Mouse (Mus musculus): ENCODE data around the gene Serpina11. TPM values are rescaled to one million over a fixed set of nuclear protein-coding genes. Genes with fewer than 3 reads are reported as not detected.
"Not testable (repeated sequence)": the region's sequence is repeated elsewhere in the genome, so short reads cannot be mapped to it uniquely, and the experiment has no call there.

Gene Serpina11
- polyA plus RNA-seq, 1 experiment from 2014 or later: not detected

DNA sequence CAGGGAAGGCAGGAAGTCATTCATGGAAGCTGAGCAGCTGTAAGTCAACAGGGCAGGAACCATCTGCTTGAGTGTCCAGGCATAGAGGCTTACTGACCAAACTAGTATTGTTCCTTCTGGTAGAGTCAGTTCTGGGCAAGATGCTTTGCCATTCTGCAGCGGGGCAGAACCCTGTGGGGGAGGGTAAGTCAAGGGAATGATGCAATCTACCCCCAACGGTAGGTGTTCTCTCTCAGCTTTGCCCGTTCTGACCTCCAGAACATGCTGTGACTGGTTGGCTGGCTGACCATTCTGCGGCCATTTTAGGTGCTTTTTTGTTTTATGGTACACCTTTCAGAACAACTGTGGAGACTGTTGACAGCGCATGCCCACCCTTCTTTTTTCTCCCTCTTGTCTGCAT lies 27.4 kb downstream of the Serpina11 start:
- ATAC-seq (ENCODE audit: insufficient number of reproducible peaks, insufficient read depth, low FRiP score, low read depth): no peak
- Histone ChIP-seq H3K27me3 (ENCODE audit: control insufficient read depth, insufficient read depth, low read length) (no peaks in the 10 kb centered on the region), H3K9ac (replicated peaks; ENCODE audit: low read depth, low read length) (no peak overlapping the region), H3K4me3 (ENCODE audit: low read depth, low read length) (no peak overlapping the region), H3K27ac (ENCODE audit: low read length) (no peak overlapping the region), H3K36me3 (ENCODE audit: control insufficient read depth, insufficient read depth, low read length) (no peaks in the 10 kb centered on the region), H3K9me3 (ENCODE audit: control insufficient read depth, low read depth, low read length) (no peaks in the 10 kb centered on the region), H3K4me2 (replicated peaks; ENCODE audit: low read depth, low read length) (no peak overlapping the region), H3K4me1 (ENCODE audit: control insufficient read depth, insufficient read depth, low read length) (no peaks in the 10 kb centered on the region)
- 78% methylated on average over 5 of the region's 5 CpGs for WGBS

- Histone ChIP-seq H3K27me3 (ENCODE audit: control insufficient read depth, insufficient read depth, low read length) (no peaks in the 10 kb centered on the region), H3K4me3 (ENCODE audit: low read depth, low read length) (no peak overlapping the region), H3K4me1 (ENCODE audit: control insufficient read depth, insufficient read depth, low read length) (no peaks in the 10 kb centered on the region), H3K27ac (ENCODE audit: low read length) (no peak overlapping the region), H3K9ac (replicated peaks; ENCODE audit: low read depth, low read length) (no peak overlapping the region), H3K4me2 (replicated peaks; ENCODE audit: low read depth, low read length) (no peak overlapping the region), H3K9me3 (ENCODE audit: control insufficient read depth, low read depth, low read length) (no peaks in the 10 kb centered on the region), H3K36me3 (ENCODE audit: control insufficient read depth, insufficient read depth, low read length) (no peaks in the 10 kb centered on the region)
- ATAC-seq (ENCODE audit: insufficient number of reproducible peaks, insufficient read depth, low FRiP score, low read depth): no peak
- 96% methylated on average over 1 of the region's 1 CpGs for WGBS
Observed at GRCm38 (mm10) chr12:103961716-103962115, 28.0 kb downstream of the Serpina11 start.

- Histone ChIP-seq H3K9ac (replicated peaks; ENCODE audit: low read depth, low read length) (no peak within 1 kb of the TSS), H3K27ac (ENCODE audit: low read length) (no peak within 1 kb of the TSS), H3K4me2 (replicated peaks; ENCODE audit: low read depth, low read length) (no peak within 1 kb of the TSS), H3K9me3 (ENCODE audit: control insufficient read depth, low read depth, low read length) (no peaks in the 10 kb centered on the region), H3K27me3 (ENCODE audit: control insufficient read depth, insufficient read depth, low read length) (no peaks in the 10 kb centered on the region), H3K4me1 (ENCODE audit: control insufficient read depth, insufficient read depth, low read length) (no peaks in the 10 kb centered on the region), H3K36me3 (ENCODE audit: control insufficient read depth, insufficient read depth, low read length) (no peaks in the 10 kb centered on the region), H3K4me3 (ENCODE audit: low read depth, low read length) (no peak within 1 kb of the TSS)
- 71% methylated on average over 3 of the region's 3 CpGs for WGBS
- ATAC-seq (ENCODE audit: insufficient number of reproducible peaks, insufficient read depth, low FRiP score, low read depth): no peak
Observed at GRCm38 (mm10) chr12:103958798-103959197, 31.0 kb downstream of the Serpina11 start, which contains the start of gene Serpina1e. Gene Serpina1e, minus strand, starts transcription at chr12:103958975.

GRCm38 (mm10) chr12:103956555-103956954 lies 33.2 kb downstream of the Serpina11 start:
- not testable (repeated sequence) for H3K27me3 ChIP-seq (ENCODE audit: control insufficient read depth, insufficient read depth, low read length); H3K9me3 ChIP-seq (ENCODE audit: control insufficient read depth, low read depth, low read length); H3K36me3 ChIP-seq (ENCODE audit: control insufficient read depth, insufficient read depth, low read length); H3K4me3 ChIP-seq (ENCODE audit: low read depth, low read length); H3K9ac ChIP-seq (replicated peaks; ENCODE audit: low read depth, low read length); H3K4me1 ChIP-seq (ENCODE audit: control insufficient read depth, insufficient read depth, low read length); H3K27ac ChIP-seq (ENCODE audit: low read length); ATAC-seq (ENCODE audit: insufficient number of reproducible peaks, insufficient read depth, low FRiP score, low read depth); H3K4me2 ChIP-seq (replicated peaks; ENCODE audit: low read depth, low read length)
- 69% methylated on average over 2 of the region's 2 CpGs for WGBS

DNA sequence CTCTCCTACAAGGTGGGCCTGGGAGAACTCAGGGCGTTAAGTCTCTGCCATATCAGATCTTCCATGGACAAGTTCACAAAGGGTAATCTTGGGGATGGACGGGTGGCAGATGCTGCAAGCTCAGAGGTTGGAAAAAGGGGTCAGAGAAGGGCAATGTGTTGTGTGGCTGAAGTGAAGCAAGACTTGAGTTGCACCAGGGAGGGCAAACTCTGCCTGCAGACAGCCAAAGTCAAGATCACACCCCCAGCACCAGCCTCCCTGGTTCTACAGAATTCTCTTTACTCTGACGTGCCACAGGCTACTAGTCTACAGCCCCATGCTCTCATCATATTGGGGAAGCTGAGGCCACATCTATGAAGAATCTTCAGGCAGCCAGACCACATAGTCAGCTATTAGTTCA lies 36.8 kb downstream of the Serpina11 start:
- H3K9ac ChIP-seq (replicated peaks; ENCODE audit: low read depth, low read length); H3K4me2 ChIP-seq (replicated peaks; ENCODE audit: low read depth, low read length); H3K4me1 ChIP-seq (ENCODE audit: control insufficient read depth, insufficient read depth, low read length); H3K27me3 ChIP-seq (ENCODE audit: control insufficient read depth, insufficient read depth, low read length); ATAC-seq (ENCODE audit: insufficient number of reproducible peaks, insufficient read depth, low FRiP score, low read depth); H3K36me3 ChIP-seq (ENCODE audit: control insufficient read depth, insufficient read depth, low read length); H3K27ac ChIP-seq (ENCODE audit: low read length); H3K4me3 ChIP-seq (ENCODE audit: low read depth, low read length); H3K9me3 ChIP-seq (ENCODE audit: control insufficient read depth, low read depth, low read length): not testable (repeated sequence)
- 75% methylated on average over 3 of the region's 3 CpGs for WGBS

DNA sequence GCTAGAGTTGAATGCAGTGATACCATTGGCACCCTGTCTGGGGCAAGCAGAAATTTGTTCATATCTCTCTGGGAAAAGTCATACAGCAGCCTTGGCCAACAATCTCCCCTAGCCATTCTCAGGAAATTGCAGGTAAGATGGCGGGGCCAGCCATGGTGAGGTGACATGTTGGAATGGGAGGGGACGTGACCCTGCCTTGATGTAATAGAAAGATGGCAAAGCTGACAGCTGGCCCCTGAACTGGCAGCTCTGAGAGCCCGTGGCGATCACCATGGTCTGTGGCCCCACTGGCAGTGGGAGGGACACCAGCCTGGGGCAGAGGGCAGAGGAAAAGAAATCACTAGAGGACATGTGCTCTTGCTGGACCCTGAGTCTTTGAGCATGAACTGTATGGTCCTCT lies 43.5 kb downstream of the Serpina11 start:
- H3K36me3 ChIP-seq (ENCODE audit: control insufficient read depth, insufficient read depth, low read length): no peaks in the 10 kb centered on the region
- no peak for ATAC-seq (ENCODE audit: insufficient number of reproducible peaks, insufficient read depth, low FRiP score, low read depth)
- no peak overlapping the region for H3K4me2 ChIP-seq (replicated peaks; ENCODE audit: low read depth, low read length)
- H3K4me3 ChIP-seq (ENCODE audit: low read depth, low read length): no peak overlapping the region
- H3K4me1 ChIP-seq (ENCODE audit: control insufficient read depth, insufficient read depth, low read length): no peaks in the 10 kb centered on the region
- no peaks in the 10 kb centered on the region for H3K9me3 ChIP-seq (ENCODE audit: control insufficient read depth, low read depth, low read length)
- H3K9ac ChIP-seq (replicated peaks; ENCODE audit: low read depth, low read length): no peak overlapping the region
- H3K27me3 ChIP-seq (ENCODE audit: control insufficient read depth, insufficient read depth, low read length): no peaks in the 10 kb centered on the region
- no peak overlapping the region for H3K27ac ChIP-seq (ENCODE audit: low read length)
- whole genome bisulfite sequencing: 85% methylated on average over 4 of the region's 4 CpGs

Other genes starting within 250 kb of the Serpina11 start
- 0.22 TPM in 1 of 2 replicates, not detected in the other for gene Serpina1d, start 216.4 kb downstream of the Serpina11 start, polyA plus RNA-seq (2014; fragmentation: Nextera tagmentation; extraction: Ambion mirVana)
- 4.5 and 5.7 TPM in 2 replicates for gene Serpina1b, start 159.6 kb downstream of the Serpina11 start, polyA plus RNA-seq (2014; fragmentation: Nextera tagmentation; extraction: Ambion mirVana)
- 1.4 and 2.3 TPM in 2 replicates for gene Serpina1a, start 126.4 kb downstream of the Serpina11 start, polyA plus RNA-seq (2014; fragmentation: Nextera tagmentation; extraction: Ambion mirVana)
- 1.1 and 6.2 TPM in 2 replicates for gene Serpina1c, start 85.1 kb downstream of the Serpina11 start, polyA plus RNA-seq (2014; fragmentation: Nextera tagmentation; extraction: Ambion mirVana)
- gene Serpina1e, start 31.0 kb downstream of the Serpina11 start, polyA plus RNA-seq (2014; fragmentation: Nextera tagmentation; extraction: Ambion mirVana): 0.69 and 1.1 TPM in 2 replicates
- not detected in 2 replicates for gene Serpina9, start 23.8 kb upstream of the Serpina11 start, polyA plus RNA-seq (2014; fragmentation: Nextera tagmentation; extraction: Ambion mirVana)
- not detected in 2 replicates for gene Serpina12, start 54.5 kb upstream of the Serpina11 start, polyA plus RNA-seq (2014; fragmentation: Nextera tagmentation; extraction: Ambion mirVana)
- gene Serpina5, start 111.2 kb upstream of the Serpina11 start, polyA plus RNA-seq (2014; fragmentation: Nextera tagmentation; extraction: Ambion mirVana): not detected in 2 replicates
- not detected in 2 replicates for gene Serpina3a, start 122.8 kb upstream of the Serpina11 start, polyA plus RNA-seq (2014; fragmentation: Nextera tagmentation; extraction: Ambion mirVana)
- gene Serpina3b, start 138.0 kb upstream of the Serpina11 start, polyA plus RNA-seq (2014; fragmentation: Nextera tagmentation; extraction: Ambion mirVana): 0.19 TPM in 1 of 2 replicates, not detected in the other
- gene Serpina3c, start 163.9 kb upstream of the Serpina11 start, polyA plus RNA-seq (2014; fragmentation: Nextera tagmentation; extraction: Ambion mirVana): not detected in 2 replicates
- 0.23 TPM in 1 of 2 replicates, not detected in the other for gene Serpina3f, start 224.6 kb upstream of the Serpina11 start, polyA plus RNA-seq (2014; fragmentation: Nextera tagmentation; extraction: Ambion mirVana)
- 0.97 and 1.3 TPM in 2 replicates for gene Serpina3g, start 246.3 kb upstream of the Serpina11 start, polyA plus RNA-seq (2014; fragmentation: Nextera tagmentation; extraction: Ambion mirVana)